Mouse (Mus musculus): ENCODE results near the gene Srrd. TPM values are rescaled to one million over a fixed set of nuclear protein-coding genes. Genes with fewer than 3 reads are reported as not detected.
A peak's percentile ranks its signal among the peaks of the same experiment; 100 is the strongest.

The Srrd gene
- polyA plus RNA-seq, 1 experiment from 2014 or later = 52.4 TPM

GRCm38 (mm10) chr5:112298226-112298988 is 44.4 kb downstream of the Srrd start:
- Histone ChIP-seq H3K9me3 (ENCODE audit: control insufficient read depth, low read length) (no peaks in the 10 kb centered on the region), H3K4me3 (replicated peaks; ENCODE audit: low read depth, low read length) (no peak overlapping the region), H3K9ac (replicated peaks; ENCODE audit: low read length) (no peak overlapping the region), H3K36me3 (ENCODE audit: control insufficient read depth, insufficient read depth, low read length) (no peaks in the 10 kb centered on the region), H3K4me2 (ENCODE audit: low read length) (no peak overlapping the region), H3K4me1 (ENCODE audit: control insufficient read depth, insufficient read depth, low read length) (peaks cover 7% of the 10 kb centered on the region), H3K27me3 (ENCODE audit: control insufficient read depth, insufficient read depth, low read length) (no peaks in the 10 kb centered on the region), H3K27ac (replicated peaks; ENCODE audit: low read depth, low read length) (no peak overlapping the region)
- ATAC-seq (ENCODE audit: low FRiP score, low TSS enrichment) (no peak), DNase-seq (no peak)
- WGBS = 93% methylated on average over 12 of the region's 12 CpGs

- 88% methylated on average over 2 of the region's 2 CpGs for WGBS
- no peak for ATAC-seq (ENCODE audit: low FRiP score, low TSS enrichment)
- H3K27ac ChIP-seq (replicated peaks; ENCODE audit: low read depth, low read length) = 0 out of 2 replicates have a peak overlapping the region, but pooled peaks have one; percentile 5
Observed at GRCm38 (mm10) chr5:112297257-112297656, 45.6 kb downstream of the Srrd start.

GRCm38 (mm10) chr5:112296404-112297181 is 46.2 kb downstream of the Srrd start:
- 86% methylated on average over 6 of the region's 6 CpGs for WGBS
- no peak overlapping the region for H3K4me3 ChIP-seq (replicated peaks; ENCODE audit: low read depth, low read length)

More at GRCm38 (mm10) chr5:112297257-112297656, 45.6 kb downstream of the Srrd start:
- Histone ChIP-seq H3K36me3 (ENCODE audit: control insufficient read depth, insufficient read depth, low read length) (no peaks in the 10 kb centered on the region), H3K9me3 (ENCODE audit: control insufficient read depth, low read length) (no peaks in the 10 kb centered on the region), H3K4me1 (ENCODE audit: control insufficient read depth, insufficient read depth, low read length) (peaks cover 7% of the 10 kb centered on the region), H3K4me2 (ENCODE audit: low read length) (no peak overlapping the region), H3K4me3 (replicated peaks; ENCODE audit: low read depth, low read length) (no peak overlapping the region), H3K9ac (replicated peaks; ENCODE audit: low read length) (no peak overlapping the region), H3K27me3 (ENCODE audit: control insufficient read depth, insufficient read depth, low read length) (no peaks in the 10 kb centered on the region)
- no peak for DNase-seq

DNA sequence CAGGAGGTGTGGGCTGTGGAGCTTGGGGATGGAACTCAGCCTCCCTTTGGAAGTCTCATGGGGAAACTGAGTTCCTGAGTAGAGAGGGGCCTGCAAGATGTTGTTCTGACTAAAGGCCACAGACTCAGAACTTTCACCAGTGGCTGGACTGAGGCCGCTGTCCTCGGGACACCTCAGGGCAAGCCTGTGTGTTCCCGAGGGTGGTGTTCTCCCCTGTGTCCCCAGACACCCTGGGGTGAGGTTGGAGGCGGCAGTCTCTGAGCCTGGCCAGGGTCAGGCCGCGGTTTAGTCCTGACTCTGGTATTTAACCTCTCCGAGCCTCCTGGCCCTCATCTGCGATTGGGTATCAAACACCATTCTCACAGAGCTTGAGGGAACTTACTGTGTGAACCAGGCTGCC is 47.3 kb downstream of the Srrd start:
- DNase-seq = no peak
- no peaks in the 10 kb centered on the region for H3K36me3 ChIP-seq (ENCODE audit: control insufficient read depth, insufficient read depth, low read length)
- H3K27me3 ChIP-seq (ENCODE audit: control insufficient read depth, insufficient read depth, low read length) = no peaks in the 10 kb centered on the region
- no peak overlapping the region for H3K9ac ChIP-seq (replicated peaks; ENCODE audit: low read length)
- no peak for ATAC-seq (ENCODE audit: low FRiP score, low TSS enrichment)
- no peak overlapping the region for H3K4me2 ChIP-seq (ENCODE audit: low read length)
- peaks cover 7% of the 10 kb centered on the region for H3K4me1 ChIP-seq (ENCODE audit: control insufficient read depth, insufficient read depth, low read length)
- no peaks in the 10 kb centered on the region for H3K9me3 ChIP-seq (ENCODE audit: control insufficient read depth, low read length)
- WGBS = 44% methylated on average over 8 of the region's 8 CpGs
- H3K27ac ChIP-seq (replicated peaks; ENCODE audit: low read depth, low read length) = no peak overlapping the region
- no peak overlapping the region for H3K4me3 ChIP-seq (replicated peaks; ENCODE audit: low read depth, low read length)

More at GRCm38 (mm10) chr5:112296404-112297181, 46.2 kb downstream of the Srrd start:
- ATAC-seq (ENCODE audit: low FRiP score, low TSS enrichment) (no peak), DNase-seq (no peak)
- Histone ChIP-seq H3K27ac (replicated peaks; ENCODE audit: low read depth, low read length) (0 out of 2 replicates have a peak overlapping the region, but pooled peaks have one; percentile 5), H3K9me3 (ENCODE audit: control insufficient read depth, low read length) (no peaks in the 10 kb centered on the region), H3K4me1 (ENCODE audit: control insufficient read depth, insufficient read depth, low read length) (peaks cover 7% of the 10 kb centered on the region), H3K4me2 (ENCODE audit: low read length) (no peak overlapping the region), H3K9ac (replicated peaks; ENCODE audit: low read length) (no peak overlapping the region), H3K27me3 (ENCODE audit: control insufficient read depth, insufficient read depth, low read length) (no peaks in the 10 kb centered on the region), H3K36me3 (ENCODE audit: control insufficient read depth, insufficient read depth, low read length) (no peaks in the 10 kb centered on the region)

- Histone ChIP-seq H3K4me3 (replicated peaks; ENCODE audit: low read depth, low read length) (no peak overlapping the region), H3K27me3 (ENCODE audit: control insufficient read depth, insufficient read depth, low read length) (no peaks in the 10 kb centered on the region), H3K4me2 (ENCODE audit: low read length) (no peak overlapping the region), H3K9me3 (ENCODE audit: control insufficient read depth, low read length) (no peaks in the 10 kb centered on the region), H3K9ac (replicated peaks; ENCODE audit: low read length) (no peak overlapping the region), H3K27ac (replicated peaks; ENCODE audit: low read depth, low read length) (no peak overlapping the region), H3K36me3 (ENCODE audit: control insufficient read depth, insufficient read depth, low read length) (no peaks in the 10 kb centered on the region), H3K4me1 (ENCODE audit: control insufficient read depth, insufficient read depth, low read length) (peaks cover 7% of the 10 kb centered on the region)
- 26% methylated on average over 8 of the region's 8 CpGs for WGBS
- DNase-seq (no peak), ATAC-seq (ENCODE audit: low FRiP score, low TSS enrichment) (no peak)
Observed at GRCm38 (mm10) chr5:112295162-112295561, 47.7 kb downstream of the Srrd start.

DNA sequence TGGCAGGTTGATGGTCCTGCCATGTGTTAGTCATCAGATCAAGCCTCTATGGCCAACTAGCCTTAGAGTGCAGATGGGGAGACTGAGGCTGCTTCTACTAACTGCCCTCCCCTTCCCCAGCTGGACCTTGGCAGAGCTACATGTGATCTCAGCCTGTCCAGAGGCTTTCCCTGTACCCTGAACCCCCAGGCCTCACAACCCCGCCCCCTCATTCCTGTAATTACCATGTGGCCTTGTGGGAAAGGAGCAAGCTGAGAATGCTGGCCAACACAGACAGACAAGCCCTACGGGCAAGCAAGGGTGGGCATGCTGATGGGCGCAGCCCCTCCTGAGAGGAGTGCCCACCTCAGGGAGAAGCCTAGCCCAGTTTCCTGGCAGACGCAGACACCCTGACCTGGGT is 48.1 kb downstream of the Srrd start:
- Histone ChIP-seq H3K27ac (replicated peaks; ENCODE audit: low read depth, low read length) (no peak overlapping the region), H3K27me3 (ENCODE audit: control insufficient read depth, insufficient read depth, low read length) (no peaks in the 10 kb centered on the region), H3K4me3 (replicated peaks; ENCODE audit: low read depth, low read length) (no peak overlapping the region), H3K9ac (replicated peaks; ENCODE audit: low read length) (no peak overlapping the region), H3K4me2 (ENCODE audit: low read length) (no peak overlapping the region), H3K9me3 (ENCODE audit: control insufficient read depth, low read length) (no peaks in the 10 kb centered on the region), H3K4me1 (ENCODE audit: control insufficient read depth, insufficient read depth, low read length) (peaks cover 7% of the 10 kb centered on the region), H3K36me3 (ENCODE audit: control insufficient read depth, insufficient read depth, low read length) (no peaks in the 10 kb centered on the region)
- DNase-seq (no peak), ATAC-seq (ENCODE audit: low FRiP score, low TSS enrichment) (no peak)
- 71% methylated on average over 4 of the region's 4 CpGs for WGBS

GRCm38 (mm10) chr5:112293800-112294199 is 49.0 kb downstream of the Srrd start:
- DNase-seq (no peak), ATAC-seq (ENCODE audit: low FRiP score, low TSS enrichment) (no peak)
- no peak overlapping the region for H3K4me2 ChIP-seq (ENCODE audit: low read length)
- H3K9ac ChIP-seq (replicated peaks; ENCODE audit: low read length) = no peak overlapping the region
- no peaks in the 10 kb centered on the region for H3K36me3 ChIP-seq (ENCODE audit: control insufficient read depth, insufficient read depth, low read length)
- no peak overlapping the region for H3K4me3 ChIP-seq (replicated peaks; ENCODE audit: low read depth, low read length)
- H3K27ac ChIP-seq (replicated peaks; ENCODE audit: low read depth, low read length) = no peak overlapping the region
- no peaks in the 10 kb centered on the region for H3K9me3 ChIP-seq (ENCODE audit: control insufficient read depth, low read length)
- WGBS = 91% methylated on average over 2 of the region's 2 CpGs
- peaks cover 7% of the 10 kb centered on the region for H3K4me1 ChIP-seq (ENCODE audit: control insufficient read depth, insufficient read depth, low read length)
- no peaks in the 10 kb centered on the region for H3K27me3 ChIP-seq (ENCODE audit: control insufficient read depth, insufficient read depth, low read length)

- no peaks in the 10 kb centered on the region for H3K9me3 ChIP-seq (ENCODE audit: control insufficient read depth, low read length)
- 82% methylated on average over 17 of the region's 17 CpGs for WGBS
Observed at GRCm38 (mm10) chr5:112292343-112292980, 50.4 kb downstream of the Srrd start.

More at GRCm38 (mm10) chr5:112292343-112292980, 50.4 kb downstream of the Srrd start:
- Histone ChIP-seq H3K27ac (replicated peaks; ENCODE audit: low read depth, low read length) (no peak overlapping the region), H3K27me3 (ENCODE audit: control insufficient read depth, insufficient read depth, low read length) (no peaks in the 10 kb centered on the region), H3K4me2 (ENCODE audit: low read length) (no peak overlapping the region), H3K4me3 (replicated peaks; ENCODE audit: low read depth, low read length) (no peak overlapping the region), H3K4me1 (ENCODE audit: control insufficient read depth, insufficient read depth, low read length) (peaks cover 7% of the 10 kb centered on the region), H3K9ac (replicated peaks; ENCODE audit: low read length) (no peak overlapping the region), H3K36me3 (ENCODE audit: control insufficient read depth, insufficient read depth, low read length) (no peaks in the 10 kb centered on the region)
- DNase-seq = no peak
- ATAC-seq (ENCODE audit: low FRiP score, low TSS enrichment) = no peak

All from midbrain, embryonic 14.5 days (tissue).